Mouse (Mus musculus) hindbrain, embryonic 11.5 days (tissue): ENCODE results near the gene Rhbdd2. TPM values are rescaled to one million over a fixed set of nuclear protein-coding genes. Genes with fewer than 3 reads are reported as not detected.

Experiments
- polyA plus RNA-seq: library from polyadenylated mRNA; unstranded; fragments of >200 nt; fragmentation: Nextera tagmentation; extraction: Ambion mirVana; gene quantifications from 2 replicates; pipeline ENCODE4 v1.2.1, GENCODE M21; 2014

Rhbdd2 gene
- polyA plus RNA-seq, 1 experiment from 2014 or later: 64.3 TPM

Other genes starting within 250 kb of the Rhbdd2 start
- 14.5 and 19.9 TPM in 2 replicates for gene Pom121, start 238.1 kb upstream of the Rhbdd2 start, polyA plus RNA-seq
- gene Hip1, start 87.5 kb upstream of the Rhbdd2 start, polyA plus RNA-seq: 37.6 and 50.0 TPM in 2 replicates
- gene Ccl26, start 69.0 kb upstream of the Rhbdd2 start, polyA plus RNA-seq: not detected in 2 replicates
- 2.0 and 2.7 TPM in 2 replicates for gene Ccl24, start 59.6 kb upstream of the Rhbdd2 start, polyA plus RNA-seq
- gene Por, start 37.4 kb downstream of the Rhbdd2 start, polyA plus RNA-seq: 63.0 and 73.1 TPM in 2 replicates
- gene Tmem120a, start 111.8 kb downstream of the Rhbdd2 start, polyA plus RNA-seq: 62.5 and 70.0 TPM in 2 replicates
- 0.36 and 0.54 TPM in 2 replicates for gene Styxl1, start 145.8 kb downstream of the Rhbdd2 start, polyA plus RNA-seq
- 620 and 621 TPM in 2 replicates for gene Mdh2, start 145.9 kb downstream of the Rhbdd2 start, polyA plus RNA-seq
- gene Srrm3, start 174.3 kb downstream of the Rhbdd2 start, polyA plus RNA-seq: 33.2 and 39.8 TPM in 2 replicates